Mouse (Mus musculus) bone marrow, adult 2 months (tissue): ENCODE results near the gene Pfkfb2. TPM values are rescaled to one million over a fixed set of nuclear protein-coding genes. Genes with fewer than 3 reads are reported as not detected.
A peak's percentile ranks its signal among the peaks of the same experiment; 100 is the strongest.

ENCODE experiments used
- H3K27ac ChIP-seq: fragments of 200-500 bp; 2 replicates; pipeline ENCODE4 v1.5.1; 2012; ENCODE audit warnings: low read depth, mild to moderate bottlenecking, control low read depth, inconsistent platforms, low read length; ENCODE audit not compliant: control insufficient read depth, poor library complexity, insufficient read depth
- H3K4me1 ChIP-seq: fragments of 200-500 bp; 2 replicates; pipeline ENCODE4 v1.6.1; 2011; ENCODE audit warnings: low read length; ENCODE audit not compliant: control insufficient read depth, insufficient read depth
- H3K4me3 ChIP-seq: fragments of 200-500 bp; replicated peaks from 2 replicates; pipeline ENCODE3; 2011; ENCODE audit warnings: mild to moderate bottlenecking, low read depth, low read length, control low read depth; ENCODE audit not compliant: control insufficient read depth
- CTCF ChIP-seq: fragments of 200-500 bp; IDR thresholded peaks from 2 replicates; pipeline ENCODE4 v1.5.1; 2011; ENCODE audit warnings: low read length, control low read depth; ENCODE audit not compliant: control insufficient read depth, insufficient read depth
- POLR2A ChIP-seq: fragments of 200-500 bp; IDR thresholded peaks from 2 replicates; pipeline ENCODE4 v1.6.1; 2011; ENCODE audit warnings: low read depth, mild to moderate bottlenecking, control low read depth, low read length, borderline replicate concordance; ENCODE audit not compliant: control insufficient read depth
- WGBS: fragments of 180-500 bp; shearing (Covaris S2); methylation state at CpG from one replicate; pipeline ENCODE4 v1.1.7; 2018; 5-methylcytosine and 5-hydroxymethylcytosine counted together
- polyA plus RNA-seq: library from polyadenylated mRNA; stranded (reverse); fragments of >200 nt; gene quantifications from 2 replicates; pipeline ENCODE4 v1.2.4, GENCODE M21; 2011; ENCODE audit warnings: low replicate concordance; ENCODE audit not compliant: missing spikeins, insufficient read depth, insufficient read length

The Pfkfb2 gene
- polyA plus RNA-seq, 1 experiment, result 14.5 TPM

DNA sequence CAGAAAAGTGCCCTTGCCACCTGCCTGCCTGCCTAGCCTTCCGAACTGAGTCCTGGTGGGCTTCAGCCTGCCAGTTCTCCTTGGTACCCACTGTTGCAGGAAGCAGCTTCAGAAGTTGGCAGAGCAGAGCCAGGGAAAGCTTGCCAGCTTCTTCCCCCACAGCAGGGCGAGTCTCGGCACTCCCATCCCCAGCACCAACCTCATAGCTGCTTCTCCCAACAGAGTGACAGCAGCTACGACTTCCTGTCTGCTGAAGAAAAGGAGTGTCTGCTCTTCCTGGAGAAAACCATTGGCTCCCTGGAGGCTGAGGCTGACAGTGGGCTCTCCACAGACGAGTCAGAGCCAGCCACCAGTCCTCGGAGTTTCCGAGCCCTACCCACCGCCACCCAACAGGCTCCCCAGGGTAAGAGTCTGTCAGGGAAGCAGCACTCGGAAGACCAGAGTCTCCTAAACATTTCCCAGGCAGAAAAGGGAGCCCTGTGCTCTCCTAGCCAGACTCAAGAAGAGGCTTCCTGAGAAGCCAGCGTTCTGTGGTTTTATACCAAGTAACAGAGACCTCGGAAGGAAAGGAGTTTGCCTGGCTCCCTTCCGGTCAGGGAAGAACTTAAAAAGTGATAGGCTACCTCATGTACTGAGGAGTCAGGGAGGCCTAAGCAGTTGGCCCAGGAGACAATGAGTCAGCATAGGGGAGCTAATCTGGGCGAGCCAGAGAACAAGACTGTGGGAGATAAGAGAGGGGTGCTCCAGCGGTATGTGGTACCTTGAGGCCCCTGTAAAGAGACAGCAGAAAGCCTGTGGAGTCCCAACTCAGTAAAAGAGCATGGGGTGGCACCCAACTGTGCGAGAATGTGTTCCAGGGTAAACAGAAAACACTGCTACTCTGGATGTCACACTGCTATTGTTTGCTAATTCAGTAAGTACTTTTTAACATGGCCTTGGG lies 12.0 kb upstream of the Pfkfb2 start:
- TF ChIP-seq CTCF (no peak), POLR2A (peak; percentile 28; the same call in 1 of the 2 replicates)
- WGBS, result 11% methylated on average over 15 of the region's 15 CpGs
- H3K4me3 ChIP-seq, result peak overlapping the region; percentile 57
- peak overlapping the region; percentile 92 for H3K27ac ChIP-seq
- H3K4me1 ChIP-seq, result peaks cover 5% of the 10 kb centered on the region

DNA sequence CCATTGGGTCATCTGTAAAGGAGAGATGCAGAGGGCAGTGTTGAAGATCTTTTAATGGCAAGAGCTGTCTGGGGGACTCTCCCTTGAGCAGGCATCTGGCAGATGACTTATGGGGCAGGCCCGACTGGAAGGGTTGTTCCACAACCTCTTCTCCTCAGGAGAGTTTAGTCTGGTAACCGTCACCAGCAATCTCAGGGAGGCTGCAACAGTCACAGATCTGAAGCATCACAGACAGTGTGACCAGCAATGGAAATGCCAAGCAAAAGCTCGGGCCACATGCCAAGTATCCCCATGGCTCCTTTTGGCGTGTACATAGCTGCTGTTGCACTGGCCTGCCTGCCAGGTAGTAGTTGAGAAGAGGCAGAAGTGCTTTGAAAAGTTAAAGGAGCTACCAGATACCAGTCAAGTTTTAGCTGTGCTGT lies 11.2 kb upstream of the Pfkfb2 start:
- WGBS, result 52% methylated on average over 4 of the region's 4 CpGs
- H3K4me1 ChIP-seq, result peaks cover 5% of the 10 kb centered on the region
- H3K4me3 ChIP-seq, result peak overlapping the region; percentile 49
- no peak for TF ChIP-seq POLR2A
- no peak for TF ChIP-seq CTCF
- H3K27ac ChIP-seq, result peak overlapping the region; percentile 92

DNA sequence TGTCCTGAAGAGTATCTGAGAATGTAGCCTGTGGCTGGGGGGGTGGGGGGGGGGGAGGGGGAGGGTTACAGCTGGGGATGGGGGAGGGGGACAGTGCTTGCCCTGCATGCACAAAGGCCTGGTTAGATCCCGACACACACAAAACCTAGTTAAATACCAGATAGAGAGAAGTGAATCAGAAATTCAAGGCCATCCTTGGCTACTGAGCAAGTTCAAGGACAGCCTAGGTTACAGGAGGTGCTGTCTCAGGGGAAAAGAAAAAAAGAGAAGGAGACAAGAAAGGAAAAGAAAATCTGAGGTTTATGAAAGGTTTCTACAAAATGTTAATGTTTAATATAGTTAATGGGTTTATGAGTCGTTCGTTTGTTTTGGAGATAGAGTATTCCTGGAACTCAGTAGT lies 10.6 kb upstream of the Pfkfb2 start:
- H3K4me1 ChIP-seq, result peaks cover 5% of the 10 kb centered on the region
- no peak overlapping the region for H3K27ac ChIP-seq
- no peak for TF ChIP-seq CTCF
- no peak for TF ChIP-seq POLR2A
- 78% methylated on average over 3 of the region's 3 CpGs for WGBS
- no peak overlapping the region for H3K4me3 ChIP-seq

DNA sequence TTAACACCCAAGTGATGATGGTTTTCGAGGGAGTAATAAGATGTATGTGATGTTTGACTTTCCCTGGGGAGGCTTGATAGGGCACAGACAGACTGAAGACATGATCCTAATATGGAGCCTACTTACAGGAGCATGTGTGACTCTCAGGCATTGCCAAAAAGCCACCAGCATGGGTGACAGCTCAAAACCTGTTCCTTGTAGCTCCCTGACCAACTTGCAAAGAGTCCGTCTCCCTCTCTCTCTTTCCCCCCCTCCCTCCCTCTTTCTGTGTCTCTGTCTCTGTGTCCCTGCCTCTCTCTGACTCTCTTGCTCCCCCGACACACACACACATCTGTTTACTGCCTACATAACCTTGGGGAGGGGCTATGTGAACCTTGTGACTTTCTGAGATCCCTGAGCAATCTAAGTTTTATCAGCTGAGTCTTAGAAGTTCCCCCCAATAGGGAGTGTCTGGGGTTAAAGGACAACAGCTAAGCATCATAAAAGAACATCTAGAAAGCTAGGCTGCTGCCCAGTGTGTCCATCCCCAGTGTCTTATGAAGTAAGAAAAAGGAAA lies 9.6 kb upstream of the Pfkfb2 start:
- TF ChIP-seq CTCF (no peak), POLR2A (no peak)
- WGBS, result 82% methylated on average over 3 of the region's 3 CpGs
- peaks cover under 1% of the 10 kb centered on the region; the same call in 1 of the 2 replicates for H3K4me1 ChIP-seq
- H3K4me3 ChIP-seq, result no peak overlapping the region
- H3K27ac ChIP-seq, result no peak overlapping the region

DNA sequence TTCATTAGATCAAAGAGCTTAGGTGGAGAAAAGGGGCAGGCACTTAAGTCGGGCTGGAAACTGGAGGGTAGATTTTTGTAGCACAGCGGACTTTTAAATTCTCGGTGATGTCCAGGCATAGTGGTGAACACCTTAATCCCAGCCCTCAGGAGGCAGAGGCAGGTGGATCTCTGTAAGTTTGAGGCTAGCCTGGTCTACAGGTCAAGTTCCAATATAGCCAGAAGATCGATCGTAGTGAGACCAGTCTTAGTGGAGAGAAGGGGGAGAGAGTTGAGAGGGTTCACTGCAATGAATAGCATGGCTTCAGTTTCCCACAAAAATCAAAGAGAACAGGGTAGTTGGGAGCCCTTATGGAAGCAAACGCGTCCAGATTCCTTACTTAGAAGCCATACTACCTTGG lies 8.9 kb upstream of the Pfkfb2 start:
- WGBS, result 95% methylated on average over 7 of the region's 7 CpGs
- TF ChIP-seq POLR2A, result no peak
- TF ChIP-seq CTCF, result no peak
- Histone ChIP-seq H3K4me1 (no peaks in the 10 kb centered on the region; the same call in 1 of the 2 replicates), H3K27ac (no peak overlapping the region), H3K4me3 (no peak overlapping the region)

DNA sequence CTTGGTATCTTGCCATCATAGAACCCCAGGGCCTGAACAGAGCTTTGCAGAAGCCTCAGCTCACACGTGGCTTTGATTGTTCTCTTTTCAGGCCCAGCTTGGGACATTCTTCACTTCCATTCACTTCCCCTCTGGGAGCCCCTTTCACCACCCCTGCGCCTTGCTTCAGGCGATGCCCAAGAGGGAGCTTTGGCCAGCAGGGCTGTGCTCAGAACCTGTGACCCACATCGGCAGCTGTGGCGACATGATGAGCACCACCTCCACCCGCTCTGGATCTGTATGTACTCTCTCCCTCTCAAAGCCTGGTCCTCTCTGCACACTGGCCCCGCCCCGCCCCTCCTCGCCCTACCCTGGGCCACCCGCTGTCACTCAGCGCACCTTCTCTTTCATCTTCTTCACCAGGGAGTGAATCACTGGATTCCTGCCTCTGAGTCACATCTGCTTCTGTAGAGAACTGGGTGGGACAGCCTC lies 8.4 kb upstream of the Pfkfb2 start:
- Histone ChIP-seq H3K4me3 (no peak overlapping the region), H3K27ac (no peak overlapping the region), H3K4me1 (no peaks in the 10 kb centered on the region; the same call in 1 of the 2 replicates)
- WGBS, result 80% methylated on average over 11 of the region's 11 CpGs
- TF ChIP-seq CTCF, result no peak

DNA sequence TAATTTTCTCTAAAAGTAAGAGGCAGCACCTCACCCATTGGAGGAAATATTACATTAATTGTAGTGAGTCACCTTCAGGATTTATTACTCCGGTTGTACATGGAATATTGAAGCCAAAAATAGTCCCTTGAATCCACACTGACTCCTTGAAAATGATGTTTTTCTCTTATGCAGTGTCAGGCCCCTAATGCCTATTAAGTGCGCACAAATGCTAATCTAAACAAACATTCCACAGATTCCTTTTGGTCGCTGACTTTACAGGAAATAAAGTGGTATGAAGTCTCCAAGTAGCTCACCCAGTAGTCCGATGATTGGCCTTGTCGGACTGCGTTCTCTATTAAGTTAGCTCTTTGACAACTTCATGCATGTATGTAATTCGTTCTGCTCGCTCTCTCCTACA lies 5.8 kb upstream of the Pfkfb2 start:
- Histone ChIP-seq H3K4me3 (no peak overlapping the region), H3K4me1 (no peaks in the 10 kb centered on the region; the same call in 1 of the 2 replicates), H3K27ac (no peak overlapping the region)
- TF ChIP-seq POLR2A (no peak), CTCF (no peak)
- 91% methylated on average over 8 of the region's 8 CpGs for WGBS

DNA sequence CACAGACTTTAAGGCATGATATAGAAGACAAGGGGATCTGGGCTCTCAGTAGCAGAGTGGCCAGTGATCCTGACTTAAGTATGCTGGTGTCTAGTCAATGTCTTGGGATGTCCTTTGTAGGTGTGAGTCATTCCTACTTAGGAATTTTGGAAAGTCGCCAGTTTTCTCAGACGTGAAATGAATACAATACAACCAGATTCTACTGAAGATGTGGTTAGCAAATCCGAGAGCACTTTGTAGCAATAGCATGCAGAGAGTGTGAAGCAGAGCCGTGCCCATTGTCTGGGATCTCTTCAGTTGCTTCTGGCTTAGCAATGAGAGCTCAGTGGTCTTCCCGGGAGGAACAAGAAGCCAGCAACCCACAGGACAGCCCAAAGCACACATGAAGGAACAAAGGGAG lies 5.4 kb upstream of the Pfkfb2 start:
- TF ChIP-seq POLR2A (no peak), CTCF (no peak)
- H3K27ac ChIP-seq, result no peak overlapping the region
- whole genome bisulfite sequencing, result 83% methylated on average over 5 of the region's 5 CpGs
- no peak overlapping the region for H3K4me3 ChIP-seq
- no peaks in the 10 kb centered on the region; the same call in 1 of the 2 replicates for H3K4me1 ChIP-seq

DNA sequence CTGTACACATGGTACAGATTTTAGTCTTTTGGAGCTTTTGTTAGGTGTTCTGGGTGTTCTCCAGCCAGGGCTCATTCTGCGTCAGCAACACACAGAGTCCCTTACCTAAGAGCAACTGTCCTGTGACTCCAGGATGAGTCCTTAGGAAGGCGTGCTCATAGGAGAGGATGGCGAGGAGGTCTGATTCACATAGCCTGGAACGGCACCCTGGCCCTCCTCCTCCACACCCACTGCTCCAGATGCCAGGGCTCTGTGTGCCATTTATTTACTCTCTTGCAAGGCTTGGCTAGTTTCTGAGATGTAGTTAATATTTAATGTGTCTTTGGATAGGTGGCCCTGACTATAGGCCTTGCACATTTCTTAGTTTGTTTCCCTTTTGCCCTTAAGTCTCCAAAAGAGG lies 4.6 kb upstream of the Pfkfb2 start:
- H3K4me3 ChIP-seq, result no peak overlapping the region
- 84% methylated on average over 4 of the region's 4 CpGs for WGBS
- no peaks in the 10 kb centered on the region; the same call in 1 of the 2 replicates for H3K4me1 ChIP-seq
- TF ChIP-seq CTCF (no peak), POLR2A (no peak)
- H3K27ac ChIP-seq, result no peak overlapping the region; the same call in 1 of the 2 replicates
